Comparison of ENCODE assay signal across 9 mouse cellular contexts in the genomic region with DNA sequence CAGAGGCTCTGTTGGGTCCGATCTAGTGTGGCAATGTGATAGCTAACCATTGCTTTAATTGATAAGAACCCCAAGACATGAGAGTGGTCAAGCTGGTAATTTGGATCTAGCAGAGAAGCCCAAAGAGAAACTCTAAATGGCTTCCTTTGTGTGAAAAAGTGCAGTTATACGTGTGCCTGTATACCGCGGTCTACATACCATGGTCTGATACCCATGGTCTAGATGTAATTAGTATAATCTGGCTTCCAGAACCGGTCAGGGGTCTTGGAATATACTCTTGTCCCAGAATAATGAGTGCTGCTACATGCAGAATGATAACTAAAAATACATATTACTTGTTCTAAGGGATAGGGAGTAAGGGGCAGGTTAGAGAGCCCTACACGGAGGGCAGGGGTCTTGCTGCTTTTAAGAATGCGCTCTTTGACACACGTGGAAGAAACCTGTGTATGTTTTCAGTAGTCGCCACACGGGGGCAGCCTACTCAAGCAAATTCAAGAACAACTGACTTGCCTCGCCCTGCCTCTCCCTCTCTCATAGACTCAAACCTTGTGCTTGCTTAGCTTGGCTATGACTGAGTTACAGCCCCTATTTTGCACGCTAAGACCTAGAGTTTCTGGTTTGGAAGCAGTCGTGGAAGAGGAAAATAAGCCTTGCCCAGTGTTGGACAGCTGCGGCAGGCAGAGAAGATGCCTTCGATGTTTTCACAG. TPM values are rescaled to one million over a fixed set of nuclear protein-coding genes. Genes with fewer than 3 reads are reported as not detected.
DNase-seq lines count a peak whose midpoint lies in the region; ATAC-seq and TF ChIP-seq lines count a peak whose summit lies in the region.
"Had no signal": no experiment of that assay in that cellular context is flagged by ENCODE, and none has a peak within 500 bp of the region (broad histone marks: within the 10 kb centered on the region; RNA-seq: fewer than 3 reads in every experiment).

No protein-coding gene starts in this region.

- H3K4me3 ChIP-seq in hindbrain, embryonic 16.5 days (ENCODE audit: low read length) = no peak overlapping the region
- H3K4me3 ChIP-seq: myocyte had no signal

- POLR2A ChIA-PET in Patski (lab: Charles Lee) = interaction anchor here (0.6 kb wide), 1 partner anchor 348 kb away, joined by 3 read pairs; no protein-coding TSS in a partner anchor

- no peak overlapping the region for H3K4me2 ChIP-seq in hindbrain, embryonic 16.5 days (ENCODE audit: low read length)

- 0 out of 2 replicates have a peak, but pooled peaks cover 2% of the 10 kb centered on the region for H3K36me3 ChIP-seq in hindbrain, embryonic 16.5 days (ENCODE audit: control insufficient read depth, insufficient read depth, low read length)

- in situ Hi-C loops in Patski (cut with MboI; ENCODE audit: low pct_unique_long_range_greater_than_20kb) = loop anchor here (5.0 to 25.0 kb wide), 5 partner anchors 351 to 1816 kb away; partner anchors contain the start of genes Esr1, Fbxo5 and Mtrf1l

- TF ChIP-seq CTCF in Patski (IDR thresholded peaks at IDR 0.05) = peak; percentile 83

- ATAC-seq in Patski = peak; percentile 56
- peak; percentile 89 for ATAC-seq in hindbrain, embryonic 16.5 days

- CTCF ChIA-PET in Patski (lab: Charles Lee) = interaction anchor here (0.9 to 2.4 kb wide), 12 partner anchors 8 to 414 kb away, joined by 3 to 19 read pairs (median 4); no protein-coding TSS in a partner anchor

- no peaks in the 10 kb centered on the region for H3K9me3 ChIP-seq in hindbrain, embryonic 16.5 days (ENCODE audit: control insufficient read depth, low read length)

- H3K4me1 ChIP-seq in hindbrain, embryonic 16.5 days (ENCODE audit: control insufficient read depth, insufficient read depth, low read depth, low read length) = no peaks in the 10 kb centered on the region

- no peak overlapping the region for H3K27ac ChIP-seq in hindbrain, embryonic 16.5 days (ENCODE audit: low read depth, low read length)

- no peak overlapping the region for H3K9ac ChIP-seq in hindbrain, embryonic 16.5 days (ENCODE audit: low read depth, low read length)

- DNase-seq in Patski (ENCODE audit: low read depth, low spot score) = no peak
- DNase-seq in cerebellum, adult 9-10 months = peak; percentile 72
- peak; percentile 25 to 81 for DNase-seq in frontal cortex, adult 2 months (ENCODE audit: extremely low spot score in 1 of 2, low spot score in 1 of 2)
- peak; percentile 39 for DNase-seq in left cerebral cortex, adult 11 months (ENCODE audit: low spot score)
- peak; percentile 84 for DNase-seq in lung, postnatal 36 days
- peak; percentile 70 to 74 for DNase-seq in right cerebral cortex, adult 2 months (ENCODE audit: low spot score in 2 of 2)
- DNase-seq in urinary bladder, postnatal 36 days (ENCODE audit: low spot score in 2 of 2) = peak; percentile 39 to 68

- 53% methylated on average over 15 of the region's 15 CpGs for WGBS in hindbrain, embryonic 16.5 days

- no peaks in the 10 kb centered on the region for H3K27me3 ChIP-seq in Patski
- no peaks in the 10 kb centered on the region for H3K27me3 ChIP-seq in hindbrain, embryonic 16.5 days (replicated peaks; ENCODE audit: control insufficient read depth, insufficient read depth, low read length)

RNA-seq across cellular contexts. Expression of gene Mthfd1l, which starts 23.4 kb away (rescaled TPM):
- 19.1 TPM for polyA plus RNA-seq in Patski (2021)
- 6.2 and 6.3 TPM in 2 replicates for polyA plus RNA-seq in frontal cortex, adult 2 months (2012; rRNA removed)
- 7.2 and 7.9 TPM in 2 replicates for polyA plus RNA-seq in hindbrain, embryonic 16.5 days (2015; fragmentation: Nextera tagmentation; extraction: Ambion mirVana)
